Mouse (Mus musculus): ENCODE measurements around the gene AF067061.
"Not testable (repeated sequence)": the region's sequence is repeated elsewhere in the genome, so short reads cannot be mapped to it uniquely, and the experiment has no call there.

The AF067061 gene

DNA sequence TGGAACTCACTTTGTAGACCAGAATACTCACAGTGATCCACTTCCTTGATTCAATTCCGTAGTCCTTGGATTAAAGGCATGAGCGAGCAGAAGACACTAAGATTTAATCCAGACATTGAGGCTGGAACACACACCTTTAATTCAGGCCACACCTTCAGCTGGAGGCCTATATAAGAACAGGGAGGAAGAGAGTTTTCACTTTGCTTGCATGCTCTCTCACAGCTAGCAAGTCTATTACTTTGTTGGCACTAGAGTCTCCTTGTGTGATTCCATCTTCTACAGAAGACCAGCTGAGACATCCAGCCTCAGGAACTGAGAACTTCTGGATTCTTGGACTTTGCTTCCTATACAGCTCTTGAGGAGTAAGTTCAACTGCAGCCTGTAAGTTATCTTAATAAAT lies at the start of gene AF067061:
Gene AF067061 (plus strand): TSS at position 245 of the 400 bp plus-strand sequence.
- not testable (repeated sequence) for DNase-seq (ENCODE audit: low read depth, low spot score)

DNA sequence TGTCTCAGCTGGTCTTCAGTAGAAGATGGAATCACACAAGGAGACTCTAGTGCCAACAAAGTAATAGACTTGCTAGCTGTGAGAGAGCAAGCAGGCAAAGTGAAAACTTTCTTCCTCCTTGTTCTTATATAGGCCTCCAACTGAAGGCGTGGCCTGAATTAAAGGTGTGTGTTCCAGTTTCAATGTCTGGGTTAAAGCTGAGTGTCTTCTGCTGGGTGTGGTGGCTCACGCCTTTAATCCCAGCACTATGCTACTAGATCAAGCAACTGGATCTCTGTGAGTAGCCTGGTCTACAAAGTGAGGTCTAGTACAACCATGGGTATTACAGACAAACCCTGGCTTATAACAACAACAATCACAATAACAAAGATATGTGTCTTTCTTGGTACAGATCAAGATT lies 47.1 kb upstream of the AF067061 start, which contains the start of gene Gm21762:
Gene Gm21762 (minus strand): TSS at position 101 of the 400 bp plus-strand sequence.
- not testable (repeated sequence) for DNase-seq (ENCODE audit: low read depth, low spot score)

DNA sequence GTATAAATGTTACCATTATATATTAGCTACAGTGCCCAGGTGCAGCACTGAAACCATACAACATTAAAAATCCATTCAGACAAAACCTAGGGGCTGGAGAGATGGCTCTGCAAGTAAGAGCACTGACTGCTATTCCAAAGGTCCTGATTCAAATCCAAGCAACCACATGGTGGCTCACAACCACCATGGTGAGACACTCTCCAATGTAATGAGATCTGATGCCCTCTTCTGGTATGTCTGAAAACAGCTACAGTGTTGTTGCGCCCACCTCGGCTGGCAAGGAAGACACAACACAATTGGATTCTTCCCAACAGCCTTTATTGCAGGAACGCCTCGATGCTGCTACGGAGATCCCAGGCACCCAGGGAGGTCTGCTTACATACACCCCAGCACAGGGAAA lies 42.0 kb upstream of the AF067061 start:
- not testable (repeated sequence) for DNase-seq (ENCODE audit: low read depth, low spot score)

DNA sequence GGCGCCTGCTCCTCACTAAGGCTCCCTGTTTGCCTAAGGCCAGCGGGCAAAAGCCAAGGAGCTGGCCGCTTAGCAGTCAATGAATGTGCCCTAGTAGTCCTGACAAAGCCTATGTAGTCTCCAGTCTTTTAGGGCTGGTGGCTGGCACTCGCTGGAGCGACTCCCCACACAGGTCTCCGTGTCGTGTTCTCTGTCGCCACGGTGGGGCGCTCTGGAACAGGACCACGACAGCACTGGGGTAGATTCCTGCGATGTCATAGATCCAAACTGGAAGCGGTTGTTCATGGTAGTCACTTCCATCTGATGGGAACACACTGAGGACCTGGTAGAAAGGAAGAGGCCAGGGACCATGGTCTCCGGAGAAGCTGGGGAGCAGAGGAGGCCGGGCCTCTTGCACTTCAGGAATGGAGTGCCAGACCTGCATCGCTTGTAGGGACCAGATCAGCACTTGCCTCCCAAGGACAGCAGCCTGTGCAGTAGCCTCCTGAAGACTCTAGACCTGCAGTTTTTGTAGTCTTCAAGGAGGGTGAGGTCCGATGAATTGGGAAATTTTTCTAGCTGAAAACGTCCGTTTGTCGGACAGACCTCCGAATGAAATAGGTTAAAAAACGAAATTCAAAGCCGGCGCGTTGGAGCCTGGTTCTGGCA lies 39.8 kb upstream of the AF067061 start:
- DNase-seq (ENCODE audit: low read depth, low spot score) = not testable (repeated sequence)

DNA sequence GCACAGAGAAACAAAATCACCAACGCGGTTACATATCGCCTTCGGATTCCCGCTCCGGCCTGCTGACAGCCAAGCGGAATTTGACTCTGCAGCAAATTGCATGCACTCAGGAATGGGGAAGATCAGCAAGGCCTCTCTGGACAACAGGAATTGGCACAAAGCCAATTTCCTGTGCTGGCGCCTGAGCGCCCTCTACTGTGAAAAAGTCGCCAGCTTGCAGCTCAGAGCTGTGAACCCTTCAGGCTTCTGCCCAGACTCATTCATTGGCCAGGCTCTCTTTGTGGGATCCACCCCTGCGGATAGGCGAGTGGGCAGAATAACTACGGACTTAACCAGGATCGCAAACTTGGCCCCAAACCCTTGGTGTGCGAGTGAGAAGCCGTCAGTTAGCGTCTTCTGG lies 31.1 kb upstream of the AF067061 start:
- not testable (repeated sequence) for DNase-seq (ENCODE audit: low read depth, low spot score)

DNA sequence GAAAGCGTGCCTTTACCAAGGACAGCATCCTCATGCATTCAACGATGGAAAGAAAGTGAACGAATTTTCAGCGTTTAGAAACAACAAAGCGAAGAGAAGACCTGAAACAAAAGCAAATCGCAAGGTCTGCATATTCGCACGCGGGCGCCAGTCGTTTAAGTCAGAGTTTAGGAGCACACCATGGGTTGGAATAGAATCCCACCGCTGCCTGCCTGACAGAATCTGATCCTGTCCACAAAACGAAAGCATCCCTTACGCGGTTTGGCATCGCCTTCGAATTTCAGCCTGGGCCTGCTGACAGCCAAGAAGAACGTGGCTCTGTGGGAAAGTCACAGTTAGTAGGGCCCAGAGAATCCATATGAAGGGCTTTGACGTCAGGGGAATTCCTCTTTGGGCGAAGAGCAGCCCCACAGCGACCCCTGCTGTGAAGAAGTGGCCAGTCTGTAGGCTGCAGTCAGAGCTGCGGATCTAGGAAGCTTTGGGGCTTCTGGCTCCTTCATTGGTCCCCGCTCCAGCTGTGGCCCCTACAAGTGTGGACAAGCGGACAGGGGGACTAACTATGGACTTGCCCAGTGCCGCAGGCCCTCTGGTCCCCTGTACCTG lies 30.4 kb upstream of the AF067061 start:
- DNase-seq (ENCODE audit: low read depth, low spot score) = not testable (repeated sequence)

DNA sequence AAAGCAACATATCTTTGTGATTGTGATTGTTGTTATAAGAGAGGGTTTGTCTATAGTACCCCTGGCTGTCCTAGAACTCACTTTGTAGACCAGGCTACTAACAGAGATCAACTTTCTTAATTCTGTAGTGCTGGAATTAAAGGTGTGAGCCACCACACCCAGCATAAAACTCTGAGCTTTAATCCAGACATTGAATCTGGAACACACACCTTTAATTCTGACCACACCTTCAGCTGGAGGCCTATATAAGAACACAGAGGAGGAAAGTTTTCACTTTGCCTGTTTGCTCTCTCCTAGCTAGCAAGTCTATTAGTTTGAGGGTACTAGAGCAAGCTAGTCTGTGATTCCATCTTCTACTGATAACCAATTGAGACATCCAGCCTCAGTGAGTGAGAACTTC lies 24.1 kb upstream of the AF067061 start, which contains the start of gene Gm21731:
Gene Gm21731 (plus strand): TSS at position 301 of the 400 bp plus-strand sequence.
- not testable (repeated sequence) for DNase-seq (ENCODE audit: low read depth, low spot score)

DNA sequence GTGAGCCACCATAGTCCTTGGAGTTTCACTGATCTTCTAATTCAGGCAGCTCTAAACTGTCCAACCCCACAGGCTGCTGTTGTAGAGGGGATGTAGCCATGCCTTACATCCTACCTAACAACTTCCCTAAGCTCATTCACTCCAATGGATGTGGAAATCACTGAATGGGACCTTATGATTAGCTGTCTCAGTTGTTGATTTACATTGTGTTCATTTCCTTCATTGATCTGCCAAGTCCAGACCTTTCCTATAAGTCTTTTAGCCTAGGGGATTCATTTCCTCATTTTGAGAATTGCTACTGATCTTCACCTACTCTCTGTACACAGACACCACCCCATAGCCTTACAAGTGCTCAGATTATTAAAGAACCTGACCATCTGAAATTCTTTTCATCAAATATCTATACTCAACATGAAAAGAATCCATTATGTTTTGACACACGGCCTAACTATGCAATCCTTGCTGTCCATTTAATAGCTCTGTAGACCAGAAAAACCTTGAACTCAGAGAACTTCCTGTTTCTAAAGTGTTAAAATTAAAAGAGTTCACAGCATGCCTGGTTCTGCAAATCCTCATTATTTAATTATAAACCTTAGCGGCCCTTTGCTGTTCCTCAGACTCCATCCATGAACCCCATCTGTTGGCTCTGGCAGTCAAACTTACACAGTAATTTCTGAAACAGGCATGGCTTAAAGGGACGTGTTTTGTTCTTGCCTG lies 11.5 kb upstream of the AF067061 start:
- DNase-seq (ENCODE audit: low read depth, low spot score) = not testable (repeated sequence)

DNA sequence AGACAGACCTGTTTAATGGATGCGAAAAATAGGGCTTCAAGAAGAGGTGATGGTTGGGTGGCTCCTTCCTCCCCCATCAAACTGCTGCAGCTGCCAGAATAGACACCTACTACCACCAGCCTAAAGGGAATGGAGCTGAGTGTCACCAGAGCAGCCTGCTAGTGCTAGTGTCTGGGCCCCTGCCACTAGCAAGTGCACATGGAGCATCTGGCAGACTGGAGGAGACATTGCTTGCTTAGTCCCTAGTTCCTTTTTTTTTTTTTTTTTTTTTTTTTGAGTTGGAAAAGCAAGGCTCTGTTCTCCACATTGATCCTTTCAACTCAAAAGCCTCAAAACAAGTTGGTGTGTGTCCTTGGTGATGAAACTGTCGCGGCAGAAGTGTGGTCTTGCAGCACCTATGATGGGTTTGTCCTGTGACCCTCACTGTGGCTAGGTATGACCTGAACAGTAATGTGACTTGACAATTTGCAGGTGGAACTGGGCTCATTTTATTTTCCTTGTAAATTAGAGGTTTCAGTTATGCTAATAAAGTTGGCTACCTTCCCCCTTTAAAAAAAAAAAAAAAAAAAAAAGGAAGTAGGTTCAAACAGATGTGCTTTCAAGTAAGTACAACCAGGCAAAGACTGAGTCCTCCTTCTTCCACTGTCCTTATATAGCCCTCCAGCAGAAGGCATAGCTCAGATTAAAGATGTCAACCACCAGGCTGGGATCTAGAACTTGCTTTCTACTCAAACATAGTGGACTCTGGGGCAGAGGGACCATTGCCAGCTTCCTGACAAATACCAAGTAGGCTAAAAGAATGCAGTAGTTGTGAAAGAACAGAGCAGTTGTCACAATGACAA lies 3.9 kb upstream of the AF067061 start:
- DNase-seq (ENCODE audit: low read depth, low spot score) = not testable (repeated sequence)

DNA sequence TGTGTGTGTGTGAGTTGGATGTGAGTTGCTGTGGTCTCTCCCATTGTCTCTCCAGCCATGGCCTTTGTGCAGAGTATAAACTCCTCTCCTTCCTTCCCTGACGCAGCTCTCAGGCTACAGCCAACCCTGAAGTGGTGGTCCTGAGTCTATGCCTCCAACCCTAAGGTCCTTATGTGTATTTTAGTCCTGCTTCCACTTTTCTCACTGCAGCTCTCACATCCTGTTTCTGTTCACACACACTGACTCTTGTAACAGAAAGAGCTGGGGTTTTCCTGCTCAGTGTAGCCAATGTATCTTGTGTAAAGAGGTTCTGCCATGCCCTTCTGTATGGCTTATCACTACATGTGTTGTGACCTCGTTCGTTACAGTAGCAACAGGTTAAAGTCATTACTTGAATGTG lies 3.2 kb upstream of the AF067061 start:
- DNase-seq (ENCODE audit: low read depth, low spot score) = not testable (repeated sequence)

DNA sequence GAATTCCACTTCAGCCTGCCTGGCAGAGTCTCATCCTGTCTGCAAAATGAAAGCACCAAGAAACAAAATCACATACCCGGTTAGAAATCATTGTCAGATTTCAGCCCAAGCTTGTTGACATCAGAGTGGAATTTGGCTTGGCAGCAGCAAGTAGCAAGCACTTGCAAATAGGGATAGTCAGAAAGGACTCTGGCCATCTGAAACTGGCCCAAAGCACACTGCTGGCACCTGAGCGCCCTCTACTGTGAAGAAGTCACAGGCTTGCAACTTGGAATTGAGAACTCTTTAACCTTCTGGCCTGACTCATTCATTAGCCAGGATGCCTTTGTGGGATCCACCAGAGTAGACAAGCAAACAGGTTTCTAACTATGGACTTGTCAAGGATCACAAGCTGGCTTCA lies 14.9 kb downstream of the AF067061 start:
- DNase-seq (ENCODE audit: low read depth, low spot score) = not testable (repeated sequence)

DNA sequence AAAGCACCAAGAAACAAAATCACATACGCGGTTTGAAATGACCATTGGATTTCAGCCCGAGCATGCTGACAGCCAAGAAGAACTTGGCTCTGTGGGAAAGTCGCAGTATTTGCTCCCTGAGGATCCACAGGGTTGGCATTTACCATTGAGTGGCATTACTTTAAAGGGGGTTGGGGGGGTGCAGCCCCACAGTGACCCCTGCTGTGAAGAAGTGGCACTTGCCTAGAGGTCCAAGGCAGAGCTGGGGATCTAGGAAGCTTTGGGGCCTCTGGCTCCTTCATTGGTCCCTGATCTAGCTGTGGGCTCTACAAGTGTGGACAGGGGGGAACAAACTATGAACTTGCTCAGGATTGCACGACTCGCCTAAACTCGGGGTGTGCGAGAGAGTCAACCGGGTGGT lies 15.9 kb downstream of the AF067061 start:
- DNase-seq (ENCODE audit: low read depth, low spot score) = no peak

DNA sequence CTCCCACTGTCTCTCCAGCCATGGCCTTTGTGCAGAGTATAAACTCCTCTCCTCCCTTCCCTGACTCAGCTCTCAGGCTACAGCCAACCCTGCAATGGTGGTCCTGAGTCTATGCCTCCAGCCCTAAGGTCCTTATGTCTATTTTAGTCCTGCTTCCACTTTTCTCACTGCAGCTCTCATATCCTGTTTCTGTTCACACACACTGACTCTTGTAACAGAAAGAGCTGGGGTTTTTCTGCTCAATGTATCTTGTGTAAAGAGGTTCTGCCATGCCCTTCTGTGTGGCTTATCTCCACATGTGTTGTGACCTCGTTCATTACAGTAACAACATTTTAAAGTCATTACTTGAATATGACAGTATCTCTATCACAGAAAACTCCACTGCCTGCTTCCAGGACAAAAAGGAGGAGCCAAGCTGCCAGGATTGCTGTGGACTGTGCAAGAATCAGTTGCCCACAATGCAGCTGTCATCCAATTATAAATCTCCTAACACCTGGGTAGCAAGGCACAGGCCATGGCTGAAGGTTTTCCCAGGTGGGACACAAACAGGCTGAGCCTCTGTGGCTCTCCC lies 36.5 kb downstream of the AF067061 start:
- DNase-seq (ENCODE audit: low read depth, low spot score) = no peak

DNA sequence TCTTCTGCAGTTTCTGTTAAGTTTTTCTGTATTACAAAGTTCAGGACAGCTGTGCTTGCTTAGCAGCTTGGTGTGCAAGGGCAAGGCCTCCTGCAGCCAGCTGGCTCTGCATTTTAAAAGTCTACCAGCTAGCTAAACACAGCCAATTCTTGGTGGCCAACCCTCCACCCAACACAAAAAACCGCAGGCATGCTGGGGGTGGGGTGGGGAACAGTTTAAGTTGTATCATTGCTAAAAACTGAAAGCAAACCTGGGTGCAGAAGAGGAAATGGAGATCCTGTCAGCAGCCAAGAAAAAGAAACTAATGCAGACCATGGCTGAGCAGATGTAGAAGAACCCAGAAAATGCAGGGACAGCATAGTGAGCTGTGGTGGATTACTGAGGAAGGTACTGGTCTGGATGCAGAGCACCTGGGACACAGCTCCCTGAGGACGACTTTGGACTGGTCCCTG lies 37.1 kb downstream of the AF067061 start, which contains the start of gene BC147527:
Gene BC147527 (plus strand): TSS at position 402 of the 452 bp plus-strand sequence.
- no peak for DNase-seq (ENCODE audit: low read depth, low spot score)

DNA sequence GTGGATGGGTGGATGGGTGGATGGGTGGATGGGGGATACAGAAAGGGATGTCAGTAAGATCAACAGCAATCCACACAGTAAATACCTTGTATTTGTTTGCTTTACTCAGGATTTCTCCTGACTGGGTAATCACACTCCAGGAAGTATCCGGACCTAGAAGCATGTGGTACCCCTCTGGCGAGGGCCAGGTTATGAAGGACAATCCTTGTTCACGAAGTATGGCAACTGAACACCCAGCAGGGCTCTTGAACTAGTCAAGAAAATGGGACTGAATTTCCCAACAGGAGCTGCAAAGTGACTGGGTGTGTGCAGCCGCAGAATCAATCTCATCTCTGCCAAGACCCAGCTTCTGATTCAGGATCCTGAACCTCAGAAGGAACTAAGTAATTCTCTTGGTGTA lies 37.9 kb downstream of the AF067061 start:
- DNase-seq (ENCODE audit: low read depth, low spot score) = no peak

DNA sequence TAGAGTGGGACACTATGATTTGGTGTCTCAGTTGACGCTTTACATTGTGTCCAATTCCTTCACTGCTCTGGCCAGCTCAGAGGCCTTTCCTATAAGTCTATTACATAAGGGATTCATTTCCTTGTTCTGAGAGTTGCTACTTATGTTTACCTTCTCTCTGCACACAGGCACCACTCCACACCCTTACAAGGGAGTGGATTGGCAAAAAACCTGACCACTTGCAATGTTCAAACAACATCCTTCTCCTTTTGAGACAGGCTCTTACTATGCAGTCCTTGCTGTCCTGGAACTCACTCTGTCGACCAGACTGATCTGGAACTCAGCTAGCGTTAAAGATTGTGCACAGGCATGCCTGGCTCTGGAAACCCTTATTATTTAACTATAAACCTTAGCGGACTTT lies 47.8 kb downstream of the AF067061 start:
- DNase-seq (ENCODE audit: low read depth, low spot score) = no peak

DNA sequence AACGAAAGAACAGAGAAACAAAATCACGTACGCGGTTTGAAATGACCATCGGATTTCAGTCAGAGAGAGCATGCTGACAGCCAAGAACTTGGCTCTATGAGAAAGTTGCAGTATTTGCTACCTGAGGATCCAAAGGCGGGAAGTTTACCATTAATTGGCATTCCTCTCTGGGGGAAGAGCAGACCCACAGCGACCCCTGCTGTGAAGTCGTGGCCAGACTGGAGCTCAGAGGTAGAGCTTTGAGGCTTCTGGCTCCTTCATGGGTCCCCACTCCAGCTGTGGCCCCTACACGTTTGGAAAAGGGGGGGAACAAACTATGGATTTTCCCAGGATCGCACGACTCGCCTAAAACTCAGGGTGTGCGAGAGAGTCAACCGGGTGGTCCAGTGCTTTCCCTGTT lies 50.7 kb downstream of the AF067061 start:
- DNase-seq (ENCODE audit: low read depth, low spot score) = no peak

All from embryo, embryonic 11.5 days (tissue).